Mouse (Mus musculus) MEL (cell line): ENCODE data around the gene Narf. TPM values are rescaled to one million over a fixed set of nuclear protein-coding genes. Genes with fewer than 3 reads are reported as not detected.

Source experiments
- DNase-seq: peaks from one replicate; pipeline ENCODE4 v3.0.0; 2011; ENCODE audit warnings: low read depth, low spot score
- H3K27ac ChIP-seq: 2 replicates; pipeline ENCODE4 v1.5.1; 2012; ENCODE audit warnings: low read depth, mild to moderate bottlenecking, control low read depth, low read length, moderate library complexity; ENCODE audit not compliant: control insufficient read depth
- H3K27me3 ChIP-seq, 2 experiments: fragments of 150-350 bp in 1 of 2; sonication (generic) in 1 of 2; 2 replicates each; pipeline ENCODE4 v1.6.1; 2012; ENCODE audit warnings: low read length in 2 of 2, mild to moderate bottlenecking in 2 of 2, improper control_type of control experiment in 1 of 2, moderate library complexity in 1 of 2; ENCODE audit not compliant: insufficient read depth in 2 of 2, control insufficient read depth in 1 of 2
- H3K36me3 ChIP-seq, 2 experiments: 2 replicates each; pipeline ENCODE4 v1.6.1; 2012 to 2014; ENCODE audit warnings: low read length in 2 of 2, improper control_type of control experiment in 1 of 2, inconsistent platforms in 1 of 2, mild to moderate bottlenecking in 1 of 2; ENCODE audit not compliant: insufficient read depth in 2 of 2, control insufficient read depth in 1 of 2
- H3K4me1 ChIP-seq, 2 experiments: fragments of 150-350 bp in 1 of 2; sonication (generic) in 1 of 2; 2 replicates each; pipeline ENCODE4 v1.6.1; 2012; ENCODE audit warnings: low read length in 2 of 2, improper control_type of control experiment in 1 of 2, mild to moderate bottlenecking in 1 of 2; ENCODE audit not compliant: insufficient read depth in 2 of 2, control insufficient read depth in 1 of 2
- H3K4me3 ChIP-seq, 2 experiments: fragments of 150-350 bp in 1 of 2; sonication (generic) in 1 of 2; 2 replicates each; pipeline ENCODE4 v1.5.1; 2012; ENCODE audit warnings: low read depth in 2 of 2, low read length in 2 of 2, mild to moderate bottlenecking in 2 of 2, moderate library complexity in 2 of 2, control low read depth in 1 of 2, improper control_type of control experiment in 1 of 2; ENCODE audit not compliant: control insufficient read depth in 1 of 2, insufficient read depth in 1 of 2
- H3K79me2 ChIP-seq: 2 replicates; pipeline ENCODE4 v1.6.1; 2012; ENCODE audit warnings: mild to moderate bottlenecking, low read length, moderate library complexity; ENCODE audit not compliant: control insufficient read depth, poor library complexity, insufficient read depth
- H3K9ac ChIP-seq: 2 replicates; pipeline ENCODE4 v1.6.1; 2012; ENCODE audit warnings: low read depth, mild to moderate bottlenecking, control low read depth, low read length, moderate library complexity; ENCODE audit not compliant: control insufficient read depth, poor library complexity, severe bottlenecking
- H3K9me3 ChIP-seq: fragments of 150-350 bp; sonication (generic); replicated peaks from 2 replicates; pipeline ENCODE4 v1.6.1; 2012; ENCODE audit warnings: mild to moderate bottlenecking, low read length, improper control_type of control experiment, moderate library complexity; ENCODE audit not compliant: insufficient read depth
- BHLHE40 ChIP-seq: IDR thresholded peaks from 2 replicates; pipeline ENCODE4 v1.6.1; 2012; ENCODE audit warnings: low read depth, mild to moderate bottlenecking, inconsistent platforms, low read length, improper control_type of control experiment, borderline replicate concordance
- CHD1 ChIP-seq: IDR thresholded peaks from 2 replicates; pipeline ENCODE4 v1.6.1; 2012; ENCODE audit warnings: low read depth, mild to moderate bottlenecking, inconsistent platforms, low read length, improper control_type of control experiment
- CHD2 ChIP-seq: IDR thresholded peaks from 2 replicates; pipeline ENCODE4 v1.6.1; 2011; ENCODE audit warnings: low read length, improper control_type of control experiment
- CTCF ChIP-seq, 3 experiments: IDR thresholded peaks in 2 of 3; conservative IDR thresholded peaks in 1 of 3; 2 replicates each; pipeline ENCODE4 v1.5.1; 2011 to 2012; ENCODE audit warnings: low read length in 3 of 3, low read depth in 2 of 3, mild to moderate bottlenecking in 2 of 3, improper control_type of control experiment in 1 of 3, inconsistent platforms in 1 of 3, mixed read lengths in 1 of 3, moderate library complexity in 1 of 3; ENCODE audit not compliant: control insufficient read depth in 1 of 3, insufficient read depth in 1 of 3, poor library complexity in 1 of 3, severe bottlenecking in 1 of 3
- ELF1 ChIP-seq: IDR thresholded peaks from 2 replicates; pipeline ENCODE4 v1.6.1; 2014; ENCODE audit warnings: low read depth, mild to moderate bottlenecking, inconsistent platforms, low read length, improper control_type of control experiment, moderate library complexity
- ETS1 ChIP-seq: IDR thresholded peaks from 2 replicates; pipeline ENCODE4 v1.6.1; 2012; ENCODE audit warnings: low read depth, mild to moderate bottlenecking, inconsistent platforms, low read length, improper control_type of control experiment, moderate library complexity
- KAT2A ChIP-seq: conservative IDR thresholded peaks from 2 replicates; pipeline ENCODE4 v1.6.1; 2012; ENCODE audit warnings: low read depth, low read length, improper control_type of control experiment, inconsistent platforms
- MAFK ChIP-seq: IDR thresholded peaks from 2 replicates; pipeline ENCODE4 v1.6.1; 2011; ENCODE audit warnings: low read depth, mild to moderate bottlenecking, low read length, improper control_type of control experiment, borderline replicate concordance
- MAX ChIP-seq: IDR thresholded peaks from 2 replicates; pipeline ENCODE4 v1.6.1; 2011; ENCODE audit warnings: low read length, improper control_type of control experiment
- MXI1 ChIP-seq: IDR thresholded peaks from 2 replicates; pipeline ENCODE4 v1.6.1; 2011; ENCODE audit warnings: mild to moderate bottlenecking, low read depth, low read length, improper control_type of control experiment
- MYB ChIP-seq: IDR thresholded peaks from 2 replicates; pipeline ENCODE4 v1.6.1; 2011; ENCODE audit warnings: mild to moderate bottlenecking, low read depth, low read length, improper control_type of control experiment
- MYC ChIP-seq: IDR thresholded peaks from 2 replicates; pipeline ENCODE4 v1.6.1; 2011; ENCODE audit warnings: low read depth, mild to moderate bottlenecking, low read length, improper control_type of control experiment, moderate library complexity
- POLR2A ChIP-seq, 2 experiments: IDR thresholded peaks; 2 replicates each; pipeline ENCODE4 v1.6.1; 2011 to 2012; ENCODE audit warnings: low read length in 2 of 2, mild to moderate bottlenecking in 2 of 2, control low read depth in 1 of 2, improper control_type of control experiment in 1 of 2, low read depth in 1 of 2, moderate library complexity in 1 of 2; ENCODE audit not compliant: control insufficient read depth in 1 of 2, insufficient read depth in 1 of 2, poor library complexity in 1 of 2
- RAD21 ChIP-seq: IDR thresholded peaks from 2 replicates; pipeline ENCODE4 v1.6.1; 2011; ENCODE audit warnings: mild to moderate bottlenecking, low read depth, low read length, improper control_type of control experiment
- RCOR1 ChIP-seq: IDR thresholded peaks from 2 replicates; pipeline ENCODE4 v1.6.1; 2012; ENCODE audit warnings: low read depth, mild to moderate bottlenecking, inconsistent platforms, low read length, improper control_type of control experiment
- SIN3A ChIP-seq: IDR thresholded peaks from 2 replicates; pipeline ENCODE4 v1.6.1; 2012; ENCODE audit warnings: low read length, improper control_type of control experiment, inconsistent platforms
- SMC3 ChIP-seq: IDR thresholded peaks from 2 replicates; pipeline ENCODE4 v1.6.1; 2011; ENCODE audit warnings: low read depth, low read length, improper control_type of control experiment
- TBP ChIP-seq: IDR thresholded peaks from 2 replicates; pipeline ENCODE4 v1.8.0; 2011; ENCODE audit warnings: low read depth, low read length, improper control_type of control experiment
- TCF12 ChIP-seq: IDR thresholded peaks from 2 replicates; pipeline ENCODE4 v1.6.1; 2014; ENCODE audit warnings: low read depth, mild to moderate bottlenecking, inconsistent platforms, low read length, improper control_type of control experiment, moderate library complexity
- USF2 ChIP-seq, 2 experiments: IDR thresholded peaks; 2 replicates each; pipeline ENCODE4 v1.6.1; 2011 to 2012; ENCODE audit warnings: improper control_type of control experiment in 2 of 2, low read length in 2 of 2, borderline replicate concordance in 1 of 2, inconsistent platforms in 1 of 2, low read depth in 1 of 2, mild to moderate bottlenecking in 1 of 2; ENCODE audit not compliant: insufficient read depth in 1 of 2
- ZC3H11A ChIP-seq: IDR thresholded peaks from 2 replicates; pipeline ENCODE4 v1.6.1; 2012; ENCODE audit warnings: low read depth, mild to moderate bottlenecking, inconsistent platforms, low read length, improper control_type of control experiment
- ZKSCAN1 ChIP-seq: IDR thresholded peaks from 2 replicates; pipeline ENCODE4 v1.6.1; 2012; ENCODE audit warnings: low read depth, mild to moderate bottlenecking, inconsistent platforms, low read length, improper control_type of control experiment, moderate library complexity
- ZMIZ1 ChIP-seq: IDR thresholded peaks from 2 replicates; pipeline ENCODE4 v1.6.1; 2012; ENCODE audit warnings: low read depth, mild to moderate bottlenecking, inconsistent platforms, low read length, improper control_type of control experiment, moderate library complexity
- ZNF384 ChIP-seq: IDR thresholded peaks from 2 replicates; pipeline ENCODE4 v1.6.1; 2012; ENCODE audit warnings: low read depth, mild to moderate bottlenecking, inconsistent platforms, low read length, improper control_type of control experiment
- polyA plus RNA-seq, 2 experiments: library from polyadenylated mRNA; stranded (reverse) in 1 of 2; unstranded in 1 of 2; fragments of >175 nt in 1 of 2; fragments of >200 nt in 1 of 2; gene quantifications; 2 replicates each; pipeline versions ENCODE4 v1.2.1 to v1.2.4; 2012; ENCODE audit warnings: low replicate concordance in 2 of 2, low read depth in 1 of 2; ENCODE audit not compliant: insufficient read length in 2 of 2, insufficient read depth in 1 of 2, missing spikeins in 1 of 2
- total RNA-seq: library from RNA; depleted of rRNA; stranded (reverse); fragments of 300-350 nt; gene quantifications from 2 replicates; pipeline ENCODE4 v1.2.3, GENCODE M21; 2012

The Narf gene
- total and polyA plus RNA-seq, 3 experiments, result 31.9 to 44.9 TPM; not detected in 1

- Histone ChIP-seq H3K4me3 (no peak overlapping the region), H3K9me3 (no peaks in the 10 kb centered on the region), H3K27me3 (no peaks in the 10 kb centered on the region), H3K9ac (no peak overlapping the region), H3K27ac (no peak overlapping the region), H3K79me2 (no peaks in the 10 kb centered on the region; the same call in 1 of the 2 replicates), H3K36me3 (peaks cover 0 to 2% of the 10 kb centered on the region in 2 experiments; a peak in 1 of 4 replicates), H3K4me1 (peaks cover 0 to 4% of the 10 kb centered on the region in 2 experiments; a peak in 1 of 4 replicates)
- DNase-seq, result no peak
- TF ChIP-seq POLR2A (IDR thresholded peaks at IDR 0.05; ENCODE audit: control insufficient read depth in 1 of 2, insufficient read depth in 1 of 2, low read depth in 1 of 2, low read length in 2 of 2, poor library complexity in 1 of 2) (no peak), MAX (no peak)
Observed at GRCm38 (mm10) chr11:121200781-121201180, 36.3 kb upstream of the Narf start.

GRCm38 (mm10) chr11:121201436-121202198 is 35.4 kb upstream of the Narf start:
- peak; percentile 86 for DNase-seq
- Histone ChIP-seq H3K4me3 (no peak overlapping the region), H3K9ac (no peak overlapping the region), H3K27me3 (no peaks in the 10 kb centered on the region), H3K9me3 (no peaks in the 10 kb centered on the region), H3K4me1 (peaks cover 0 to 4% of the 10 kb centered on the region in 2 experiments; a peak in 1 of 4 replicates), H3K36me3 (peaks cover 0 to 2% of the 10 kb centered on the region in 2 experiments; a peak in 1 of 4 replicates), H3K27ac (no peak overlapping the region), H3K79me2 (no peaks in the 10 kb centered on the region; the same call in 1 of the 2 replicates)
- TF ChIP-seq RAD21 (peak; percentile 86), CTCF (IDR thresholded peaks at IDR 0.05 in 2 of 3, conservative IDR thresholded peaks at IDR 0.05 in 1 of 3; ENCODE audit: control insufficient read depth in 1 of 3, insufficient read depth in 1 of 3, low read depth in 2 of 3, low read length in 3 of 3, poor library complexity in 1 of 3, severe bottlenecking in 1 of 3) (peak; percentile 79 to 90 (median 82)), ZC3H11A (peak; percentile 58; the same call in 1 of the 2 replicates), MAX (peak; percentile 28; the same call in 1 of the 2 replicates), ZNF384 (peak; percentile 29; the same call in 1 of the 2 replicates), SIN3A (peak; percentile 44; the same call in 1 of the 2 replicates), RCOR1 (no peak), MYC (peak; percentile 83; the same call in 1 of the 2 replicates), MAFK (no peak), SMC3 (peak; percentile 73), TCF12 (no peak)

GRCm38 (mm10) chr11:121203859-121204160 is 33.2 kb upstream of the Narf start:
- peaks cover 0 to 2% of the 10 kb centered on the region in 2 experiments; a peak in 1 of 4 replicates for H3K36me3 ChIP-seq
- DNase-seq, result no peak
- H3K79me2 ChIP-seq, result no peaks in the 10 kb centered on the region; the same call in 1 of the 2 replicates
- peaks cover 0 to 4% of the 10 kb centered on the region in 2 experiments; a peak in 1 of 4 replicates for H3K4me1 ChIP-seq
- H3K4me3 ChIP-seq, result peak overlapping the region; percentile 44 to 81
- H3K9me3 ChIP-seq, result no peaks in the 10 kb centered on the region
- H3K9ac ChIP-seq, result no peak overlapping the region
- H3K27me3 ChIP-seq, result no peaks in the 10 kb centered on the region
- no peak overlapping the region for H3K27ac ChIP-seq
- TF ChIP-seq ZKSCAN1 (no peak), MXI1 (no peak; the same call in 1 of the 2 replicates), ZNF384 (no peak), RAD21 (no peak), USF2 (IDR thresholded peaks at IDR 0.05; ENCODE audit: borderline replicate concordance in 1 of 2, insufficient read depth in 1 of 2, low read depth in 1 of 2, low read length in 2 of 2) (peak in 1 of 2 experiments; percentile 45; a peak in 1 of 4 replicates), CHD2 (no peak), MYB (no peak), POLR2A (IDR thresholded peaks at IDR 0.05; ENCODE audit: control insufficient read depth in 1 of 2, insufficient read depth in 1 of 2, low read depth in 1 of 2, low read length in 2 of 2, poor library complexity in 1 of 2) (no peak), KAT2A (no peak), ETS1 (no peak), TBP (no peak), TCF12 (no peak), ELF1 (no peak), CHD1 (no peak), ZMIZ1 (no peak), BHLHE40 (peak; percentile 51; the same call in 1 of the 2 replicates)
